Mouse (Mus musculus): ENCODE measurements around the gene Als2. TPM values are rescaled to one million over a fixed set of nuclear protein-coding genes. Genes with fewer than 3 reads are reported as not detected.

The Als2 gene
- polyA plus RNA-seq, 1 experiment from 2014 or later: 23.5 TPM

- no peak overlapping the region for H3K9ac ChIP-seq (ENCODE audit: low read depth, low read length)
- H3K4me1 ChIP-seq (ENCODE audit: control insufficient read depth, insufficient read depth, low read length): no peaks in the 10 kb centered on the region
- H3K9me3 ChIP-seq (replicated peaks; ENCODE audit: control insufficient read depth, low read length, poor library complexity, severe bottlenecking): no peaks in the 10 kb centered on the region
- no peak for ATAC-seq
- no peak overlapping the region for H3K4me3 ChIP-seq (ENCODE audit: low read depth, low read length)
- no peak overlapping the region for H3K4me2 ChIP-seq (ENCODE audit: low read length)
- H3K27me3 ChIP-seq (ENCODE audit: control insufficient read depth, insufficient read depth, low read depth, low read length): no peaks in the 10 kb centered on the region
- 77% methylated on average over 5 of the region's 5 CpGs for WGBS
- H3K36me3 ChIP-seq (ENCODE audit: control insufficient read depth, insufficient read depth, low read length): no peaks in the 10 kb centered on the region
- no peak overlapping the region for H3K27ac ChIP-seq (ENCODE audit: low read length)
Observed at GRCm38 (mm10) chr1:59150542-59150941, 86.5 kb downstream of the Als2 start.

GRCm38 (mm10) chr1:59144543-59144942 lies 92.5 kb downstream of the Als2 start:
- Histone ChIP-seq H3K27ac (ENCODE audit: low read length) (no peak overlapping the region), H3K4me2 (ENCODE audit: low read length) (no peak overlapping the region), H3K9ac (ENCODE audit: low read depth, low read length) (no peak overlapping the region), H3K4me3 (ENCODE audit: low read depth, low read length) (no peak overlapping the region), H3K9me3 (replicated peaks; ENCODE audit: control insufficient read depth, low read length, poor library complexity, severe bottlenecking) (no peaks in the 10 kb centered on the region), H3K36me3 (ENCODE audit: control insufficient read depth, insufficient read depth, low read length) (no peaks in the 10 kb centered on the region), H3K27me3 (ENCODE audit: control insufficient read depth, insufficient read depth, low read depth, low read length) (no peaks in the 10 kb centered on the region), H3K4me1 (ENCODE audit: control insufficient read depth, insufficient read depth, low read length) (no peaks in the 10 kb centered on the region)
- no peak for ATAC-seq
- 79% methylated on average over 10 of the region's 10 CpGs for WGBS

GRCm38 (mm10) chr1:59142809-59143208 lies 94.2 kb downstream of the Als2 start:
- Histone ChIP-seq H3K4me2 (ENCODE audit: low read length) (no peak overlapping the region), H3K9me3 (replicated peaks; ENCODE audit: control insufficient read depth, low read length, poor library complexity, severe bottlenecking) (no peaks in the 10 kb centered on the region), H3K4me3 (ENCODE audit: low read depth, low read length) (no peak overlapping the region), H3K4me1 (ENCODE audit: control insufficient read depth, insufficient read depth, low read length) (no peaks in the 10 kb centered on the region), H3K9ac (ENCODE audit: low read depth, low read length) (no peak overlapping the region), H3K36me3 (ENCODE audit: control insufficient read depth, insufficient read depth, low read length) (no peaks in the 10 kb centered on the region), H3K27ac (ENCODE audit: low read length) (no peak overlapping the region), H3K27me3 (ENCODE audit: control insufficient read depth, insufficient read depth, low read depth, low read length) (no peaks in the 10 kb centered on the region)
- ATAC-seq: no peak

GRCm38 (mm10) chr1:59134419-59134818 lies 102.6 kb downstream of the Als2 start:
- no peak overlapping the region for H3K9ac ChIP-seq (ENCODE audit: low read depth, low read length)
- ATAC-seq: no peak
- no peaks in the 10 kb centered on the region for H3K36me3 ChIP-seq (ENCODE audit: control insufficient read depth, insufficient read depth, low read length)
- H3K27me3 ChIP-seq (ENCODE audit: control insufficient read depth, insufficient read depth, low read depth, low read length): no peaks in the 10 kb centered on the region
- 71% methylated on average over 5 of the region's 5 CpGs for WGBS
- no peak overlapping the region for H3K4me2 ChIP-seq (ENCODE audit: low read length)
- no peaks in the 10 kb centered on the region for H3K4me1 ChIP-seq (ENCODE audit: control insufficient read depth, insufficient read depth, low read length)
- no peak overlapping the region for H3K27ac ChIP-seq (ENCODE audit: low read length)
- H3K9me3 ChIP-seq (replicated peaks; ENCODE audit: control insufficient read depth, low read length, poor library complexity, severe bottlenecking): no peaks in the 10 kb centered on the region
- no peak overlapping the region for H3K4me3 ChIP-seq (ENCODE audit: low read depth, low read length)

GRCm38 (mm10) chr1:59128879-59129278 lies 108.2 kb downstream of the Als2 start:
- Histone ChIP-seq H3K27me3 (ENCODE audit: control insufficient read depth, insufficient read depth, low read depth, low read length) (no peaks in the 10 kb centered on the region), H3K4me1 (ENCODE audit: control insufficient read depth, insufficient read depth, low read length) (no peaks in the 10 kb centered on the region)

GRCm38 (mm10) chr1:59125558-59125957 lies 111.5 kb downstream of the Als2 start:
- Histone ChIP-seq H3K9me3 (replicated peaks; ENCODE audit: control insufficient read depth, low read length, poor library complexity, severe bottlenecking) (no peaks in the 10 kb centered on the region), H3K27me3 (ENCODE audit: control insufficient read depth, insufficient read depth, low read depth, low read length) (no peaks in the 10 kb centered on the region), H3K4me3 (ENCODE audit: low read depth, low read length) (no peak overlapping the region), H3K4me1 (ENCODE audit: control insufficient read depth, insufficient read depth, low read length) (peaks cover 1% of the 10 kb centered on the region; the same call in 1 of the 2 replicates), H3K9ac (ENCODE audit: low read depth, low read length) (no peak overlapping the region), H3K4me2 (ENCODE audit: low read length) (no peak overlapping the region), H3K36me3 (ENCODE audit: control insufficient read depth, insufficient read depth, low read length) (no peaks in the 10 kb centered on the region), H3K27ac (ENCODE audit: low read length) (no peak overlapping the region)
- no peak for ATAC-seq
- 85% methylated on average over 5 of the region's 5 CpGs for WGBS

More at GRCm38 (mm10) chr1:59128879-59129278, 108.2 kb downstream of the Als2 start:
- H3K4me2 ChIP-seq (ENCODE audit: low read length): no peak overlapping the region
- no peaks in the 10 kb centered on the region for H3K36me3 ChIP-seq (ENCODE audit: control insufficient read depth, insufficient read depth, low read length)
- H3K4me3 ChIP-seq (ENCODE audit: low read depth, low read length): no peak overlapping the region
- no peaks in the 10 kb centered on the region for H3K9me3 ChIP-seq (replicated peaks; ENCODE audit: control insufficient read depth, low read length, poor library complexity, severe bottlenecking)
- no peak for ATAC-seq
- 86% methylated on average over 7 of the region's 7 CpGs for WGBS
- H3K27ac ChIP-seq (ENCODE audit: low read length): no peak overlapping the region
- no peak overlapping the region for H3K9ac ChIP-seq (ENCODE audit: low read depth, low read length)

GRCm38 (mm10) chr1:59119720-59120457 lies 117.1 kb downstream of the Als2 start, which contains the start of gene Tmem237:
Gene Tmem237, minus strand, starts transcription at chr1:59120408.
- peak within 1 kb of the TSS; percentile 97 for H3K27ac ChIP-seq (ENCODE audit: low read length)
- ATAC-seq: peak; percentile 99
- peak within 1 kb of the TSS; percentile 87 for H3K4me2 ChIP-seq (ENCODE audit: low read length)
- H3K9me3 ChIP-seq (replicated peaks; ENCODE audit: control insufficient read depth, low read length, poor library complexity, severe bottlenecking): no peaks in the 10 kb centered on the region
- peak within 1 kb of the TSS; percentile 88 for H3K9ac ChIP-seq (ENCODE audit: low read depth, low read length)
- H3K27me3 ChIP-seq (ENCODE audit: control insufficient read depth, insufficient read depth, low read depth, low read length): no peaks in the 10 kb centered on the region
- WGBS: under 1% methylated on average over 70 of the region's 74 CpGs
- H3K4me1 ChIP-seq (ENCODE audit: control insufficient read depth, insufficient read depth, low read length): peaks cover 14% of the 10 kb centered on the region
- H3K36me3 ChIP-seq (ENCODE audit: control insufficient read depth, insufficient read depth, low read length): 0 out of 2 replicates have a peak, but pooled peaks cover 5% of the 10 kb centered on the region
- peak within 1 kb of the TSS; percentile 75 for H3K4me3 ChIP-seq (ENCODE audit: low read depth, low read length)

Other genes starting within 250 kb of the Als2 start
- gene C2cd6, start 142.3 kb downstream of the Als2 start, polyA plus RNA-seq (2015; fragmentation: Nextera tagmentation; extraction: Ambion mirVana): not detected in 2 replicates
- gene Tmem237, start 116.8 kb downstream of the Als2 start, polyA plus RNA-seq (2015; fragmentation: Nextera tagmentation; extraction: Ambion mirVana): 49.9 and 50.3 TPM in 2 replicates
- gene Mpp4, start 73.8 kb downstream of the Als2 start, polyA plus RNA-seq (2015; fragmentation: Nextera tagmentation; extraction: Ambion mirVana): 0.97 and 1.1 TPM in 2 replicates
- gene Cdk15, start 19.7 kb upstream of the Als2 start, polyA plus RNA-seq (2015; fragmentation: Nextera tagmentation; extraction: Ambion mirVana): 1.5 and 2.2 TPM in 2 replicates
- 2.6 and 3.2 TPM in 2 replicates for gene Fzd7, start 245.2 kb upstream of the Als2 start, polyA plus RNA-seq (2015; fragmentation: Nextera tagmentation; extraction: Ambion mirVana)

All from midbrain, embryonic 16.5 days (tissue).